Mouse (Mus musculus): ENCODE measurements around the gene Sfxn1.

DNA sequence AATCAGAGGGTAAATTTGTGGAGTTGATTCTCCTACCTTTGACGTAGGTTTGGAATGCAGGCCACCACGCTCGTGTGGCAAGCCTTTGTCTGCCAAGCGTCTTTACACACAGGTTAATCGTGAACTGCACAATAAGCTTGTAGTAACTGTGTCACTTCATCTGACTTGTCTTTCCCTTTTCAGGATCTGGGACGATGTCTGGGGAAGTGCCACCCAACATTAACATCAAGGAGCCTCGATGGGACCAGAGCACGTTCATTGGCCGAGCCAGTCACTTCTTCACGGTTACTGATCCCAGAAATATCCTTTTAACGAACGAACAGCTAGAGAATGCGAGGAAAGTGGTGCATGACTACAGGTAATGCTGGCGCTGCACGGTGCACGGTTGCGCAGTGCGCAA is 13.6 kb downstream of the Sfxn1 start:
- TF ChIP-seq GATA1 (IDR thresholded peaks at IDR 0.05; ENCODE audit: low read length) = no peak
- no peak for TF ChIP-seq TAL1 (IDR thresholded peaks at IDR 0.05; ENCODE audit: low read length)
